Mouse (Mus musculus): ENCODE measurements at regions not wholly inside any gene's neighbourhood (a gene's known extent, or its start where the extent isn't known, plus 50 kb on each side); places are given as distances from the start of the nearest gene placed in this dataset.

DNA sequence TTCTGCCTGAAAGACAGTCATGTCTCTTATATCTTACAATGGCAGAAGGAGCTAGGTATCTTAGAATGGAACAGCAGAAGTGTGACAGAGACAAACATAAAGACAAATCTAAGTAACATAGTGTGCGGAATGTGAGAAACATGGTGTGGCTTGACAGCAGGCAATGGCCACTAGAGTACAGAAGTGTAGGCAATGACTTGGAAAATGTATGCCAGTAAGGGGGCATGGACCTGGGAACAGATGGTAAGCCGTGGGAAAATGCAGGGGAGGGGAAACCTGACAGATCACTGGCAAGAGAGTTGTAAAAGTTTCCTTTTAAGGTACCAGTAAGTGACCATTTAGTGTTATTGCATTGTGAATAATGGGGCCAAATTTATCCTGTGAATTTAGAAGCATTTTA is 1238.0 kb upstream of the Slc7a12 start:
- peak; percentile 56 for DNase-seq

GRCm38 (mm10) chr3:13247537-13247936 is 1233.0 kb upstream of the Slc7a12 start:
- no peak for DNase-seq

GRCm38 (mm10) chr3:13248789-13249188 is 1231.7 kb upstream of the Slc7a12 start:
- DNase-seq = peak; percentile 44

- DNase-seq = no peak
These were observed 1229.8 kb upstream of the Slc7a12 start for GRCm38 (mm10) chr3:13250721-13251120.

DNA sequence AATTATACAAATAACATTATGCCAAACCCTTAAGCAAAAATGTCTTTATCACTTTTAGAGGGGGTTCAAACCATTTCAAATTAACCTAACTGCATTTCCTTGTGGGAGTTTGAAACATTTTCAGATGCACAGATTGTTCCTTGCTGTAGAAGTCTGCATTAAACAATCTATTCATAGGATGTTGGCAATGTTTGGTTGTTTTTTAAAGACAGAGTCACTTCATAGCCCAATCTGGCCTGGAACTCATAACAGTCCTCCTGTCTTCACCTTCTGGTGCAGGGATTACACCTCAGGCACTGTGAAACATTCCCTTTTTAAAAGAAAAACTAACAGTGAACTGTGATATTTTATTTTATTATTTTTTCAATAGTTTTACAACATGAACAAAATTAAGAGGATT is 1226.4 kb upstream of the Slc7a12 start:
- peak; percentile 36 for DNase-seq
